Mouse (Mus musculus) erythroblast, embryonic 14.5 days (primary cell): ENCODE data around the gene Kif5a. TPM values are rescaled to one million over a fixed set of nuclear protein-coding genes. Genes with fewer than 3 reads are reported as not detected.

Experiments
- H3K27me3 ChIP-seq: 2 replicates; pipeline ENCODE4 v1.6.1; 2012; ENCODE audit warnings: inconsistent platforms; ENCODE audit not compliant: control insufficient read depth
- H3K36me3 ChIP-seq: 2 replicates; pipeline ENCODE4 v1.6.1; 2012; ENCODE audit warnings: mild to moderate bottlenecking, inconsistent platforms; ENCODE audit not compliant: control insufficient read depth
- H3K4me1 ChIP-seq: 2 replicates; pipeline ENCODE4 v1.6.1; 2012; ENCODE audit warnings: inconsistent platforms; ENCODE audit not compliant: control insufficient read depth
- H3K4me3 ChIP-seq: replicated peaks from 2 replicates; pipeline ENCODE3; 2012; ENCODE audit warnings: moderate library complexity, mild to moderate bottlenecking, inconsistent platforms
- H3K9me3 ChIP-seq: 2 replicates; pipeline ENCODE4 v1.6.1; 2012; ENCODE audit warnings: low read length, inconsistent platforms, mixed read lengths; ENCODE audit not compliant: control insufficient read depth
- GATA1 ChIP-seq: IDR thresholded peaks from 2 replicates; pipeline ENCODE4 v1.6.1; 2012; ENCODE audit warnings: low read length, inconsistent platforms, mixed read lengths
- TAL1 ChIP-seq: IDR thresholded peaks from 3 replicates; pipeline ENCODE4 v1.6.1; 2012; ENCODE audit warnings: low read length, inconsistent platforms, mixed read lengths
- polyA plus RNA-seq: library from polyadenylated mRNA; stranded (reverse); fragments of >175 nt; gene quantifications from 2 replicates; pipeline ENCODE4 v1.2.3, GENCODE M21; 2012

Kif5a gene
- polyA plus RNA-seq, 1 experiment, result 0.03 TPM

DNA sequence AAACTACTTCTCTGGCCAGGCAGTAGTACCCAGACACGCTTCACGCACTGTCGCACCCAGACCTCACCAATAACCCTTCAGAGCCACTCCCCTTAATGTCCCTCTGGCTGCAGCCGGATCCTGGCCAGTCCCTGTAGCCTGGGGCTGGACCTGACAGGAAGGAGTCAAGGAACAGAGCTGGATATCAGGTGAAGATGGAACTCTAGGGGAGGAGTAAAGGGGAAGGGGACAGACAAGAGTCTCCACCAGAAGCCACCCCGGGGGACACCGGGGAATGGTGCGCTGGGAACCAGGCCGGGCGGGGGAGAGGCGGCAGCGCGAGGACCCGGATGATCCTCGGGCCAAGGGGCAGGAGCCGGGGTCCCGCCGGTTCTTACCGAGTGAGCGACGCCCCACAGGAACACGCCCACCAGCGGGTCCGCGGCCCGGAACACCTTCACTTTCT is 52.2 kb downstream of the Kif5a start:
- H3K4me1 ChIP-seq, result peaks cover 85% of the 10 kb centered on the region
- TF ChIP-seq GATA1 (no peak), TAL1 (no peak)
- peak overlapping the region; percentile 89 for H3K4me3 ChIP-seq
- H3K36me3 ChIP-seq, result peaks cover 47% of the 10 kb centered on the region
- no peaks in the 10 kb centered on the region for H3K9me3 ChIP-seq
- H3K27me3 ChIP-seq, result no peaks in the 10 kb centered on the region

DNA sequence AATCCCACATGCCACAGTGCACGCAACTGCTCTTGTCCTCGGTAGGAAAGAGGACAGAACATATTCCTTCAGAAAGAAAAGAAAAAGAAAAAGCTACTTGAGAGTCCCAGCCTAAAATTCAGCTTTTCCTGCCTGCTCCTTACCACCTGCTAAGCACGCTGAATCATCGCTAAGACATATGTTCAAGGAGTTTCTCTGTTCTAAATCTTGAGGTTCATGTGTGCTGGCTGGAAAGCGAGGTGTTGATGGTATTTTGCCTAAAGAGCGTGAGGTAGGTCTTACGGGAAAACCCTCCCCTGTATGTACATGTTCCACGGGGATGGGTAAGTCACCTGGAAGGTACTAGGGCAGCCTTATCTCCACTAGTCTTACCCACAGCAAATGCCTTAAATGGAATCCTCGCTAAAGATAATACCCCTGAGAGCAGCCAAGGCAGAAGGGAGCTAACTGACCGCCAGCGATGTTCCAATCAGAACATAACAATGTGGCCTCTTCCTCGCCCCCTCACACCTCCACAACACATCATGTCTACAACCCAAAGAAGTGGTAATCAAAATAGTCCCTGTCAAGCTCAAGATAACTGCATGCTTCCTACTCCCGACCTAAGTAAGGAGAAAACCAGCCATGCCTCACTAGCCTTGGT is 53.1 kb downstream of the Kif5a start:
- TF ChIP-seq GATA1 (peak; percentile 21; the same call in 1 of the 2 replicates), TAL1 (no peak)
- Histone ChIP-seq H3K9me3 (no peaks in the 10 kb centered on the region), H3K36me3 (peaks cover 56% of the 10 kb centered on the region), H3K4me1 (peaks cover 88% of the 10 kb centered on the region), H3K4me3 (peak overlapping the region; percentile 89), H3K27me3 (no peaks in the 10 kb centered on the region)

DNA sequence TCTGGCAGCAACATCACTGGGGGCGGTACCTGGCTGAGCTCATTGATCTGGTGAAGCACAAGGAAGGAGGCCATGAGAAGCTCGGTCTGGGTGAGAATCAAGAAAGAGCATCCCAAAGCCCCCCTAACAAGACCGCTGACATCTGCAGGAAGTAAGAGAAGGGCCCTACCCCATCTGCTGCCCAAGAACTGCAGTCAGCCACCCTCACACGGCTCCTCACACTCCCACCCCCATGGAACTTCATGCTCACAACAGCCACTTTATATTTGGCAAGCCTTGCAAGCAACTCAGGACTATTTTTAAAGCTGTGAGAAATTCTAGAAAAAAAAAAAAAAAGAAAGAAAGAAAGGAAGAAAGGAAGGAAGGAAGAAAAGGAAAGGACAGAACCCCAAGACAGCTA is 54.2 kb downstream of the Kif5a start:
- H3K4me1 ChIP-seq, result peaks cover 89% of the 10 kb centered on the region
- H3K36me3 ChIP-seq, result peaks cover 67% of the 10 kb centered on the region
- H3K4me3 ChIP-seq, result peak overlapping the region; percentile 89
- no peaks in the 10 kb centered on the region for H3K9me3 ChIP-seq
- TF ChIP-seq GATA1 (no peak), TAL1 (no peak)
- H3K27me3 ChIP-seq, result no peaks in the 10 kb centered on the region

DNA sequence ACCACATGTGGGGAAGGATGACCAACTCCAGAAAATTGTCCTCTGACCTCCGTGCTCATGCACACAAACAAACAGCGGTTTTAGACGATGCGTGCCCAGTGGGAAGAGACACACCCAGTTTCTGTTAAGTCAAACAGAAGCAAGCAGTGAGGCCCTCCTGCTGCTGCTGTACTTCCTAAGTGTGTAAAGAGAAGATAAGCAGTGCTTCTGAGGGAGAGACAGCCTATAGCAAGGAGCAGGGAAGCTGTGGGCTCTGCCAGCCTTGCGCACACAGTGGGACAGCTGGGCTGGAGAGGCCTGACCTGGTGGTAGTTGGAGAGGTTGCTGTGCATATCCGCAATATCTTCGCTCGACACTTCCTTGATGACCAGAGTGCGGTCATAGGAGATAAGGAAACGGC is 57.8 kb downstream of the Kif5a start:
- Histone ChIP-seq H3K27me3 (no peaks in the 10 kb centered on the region), H3K4me1 (peaks cover 97% of the 10 kb centered on the region), H3K36me3 (peaks cover 100% of the 10 kb centered on the region), H3K4me3 (peak overlapping the region; percentile 61), H3K9me3 (no peaks in the 10 kb centered on the region)
- TF ChIP-seq GATA1 (peak; percentile 75), TAL1 (peak; percentile 88)

DNA sequence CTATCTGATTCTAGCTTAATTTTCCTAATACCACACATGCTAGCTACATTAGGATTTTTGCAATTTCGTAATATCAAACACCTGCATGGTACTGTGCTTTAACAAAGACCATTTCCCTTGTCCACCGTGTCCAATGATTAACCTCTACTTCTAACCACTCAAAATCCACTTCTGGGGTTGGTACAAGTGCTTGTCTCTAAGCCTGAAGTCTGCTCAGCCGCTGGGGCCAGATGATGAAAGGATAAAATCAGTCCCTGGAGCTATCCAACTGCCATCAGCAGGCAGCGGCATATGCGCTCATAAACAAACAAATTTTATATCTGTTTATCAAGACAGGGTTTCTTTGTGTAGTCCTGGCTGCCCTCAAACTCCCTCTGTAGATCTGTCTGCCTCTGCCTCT is 58.6 kb downstream of the Kif5a start:
- Histone ChIP-seq H3K4me3 (peak overlapping the region; percentile 61), H3K27me3 (no peaks in the 10 kb centered on the region), H3K9me3 (no peaks in the 10 kb centered on the region), H3K4me1 (peaks cover 96% of the 10 kb centered on the region), H3K36me3 (peaks cover 100% of the 10 kb centered on the region)
- TF ChIP-seq GATA1, result no peak
- no peak for TF ChIP-seq TAL1

DNA sequence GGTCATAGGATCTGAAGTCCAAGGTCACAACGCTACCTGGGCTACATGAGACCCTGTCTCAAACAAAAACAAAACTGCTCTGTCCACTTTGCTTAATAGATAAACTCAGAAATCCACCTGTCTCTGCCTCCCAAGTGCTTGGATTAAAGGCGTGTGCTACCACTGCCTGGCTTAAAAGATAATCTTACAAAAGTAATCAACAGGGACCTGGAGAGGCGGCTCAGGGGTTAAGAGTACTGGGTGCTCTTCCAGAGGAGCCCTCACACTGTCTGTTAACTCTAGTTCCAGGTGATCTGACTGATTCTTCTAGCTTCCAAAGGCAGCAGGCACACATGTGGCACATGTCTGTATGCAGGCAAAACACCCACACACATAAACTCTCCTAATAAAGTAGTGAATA is 60.0 kb downstream of the Kif5a start:
- peaks cover 94% of the 10 kb centered on the region for H3K4me1 ChIP-seq
- peaks cover 100% of the 10 kb centered on the region for H3K36me3 ChIP-seq

DNA sequence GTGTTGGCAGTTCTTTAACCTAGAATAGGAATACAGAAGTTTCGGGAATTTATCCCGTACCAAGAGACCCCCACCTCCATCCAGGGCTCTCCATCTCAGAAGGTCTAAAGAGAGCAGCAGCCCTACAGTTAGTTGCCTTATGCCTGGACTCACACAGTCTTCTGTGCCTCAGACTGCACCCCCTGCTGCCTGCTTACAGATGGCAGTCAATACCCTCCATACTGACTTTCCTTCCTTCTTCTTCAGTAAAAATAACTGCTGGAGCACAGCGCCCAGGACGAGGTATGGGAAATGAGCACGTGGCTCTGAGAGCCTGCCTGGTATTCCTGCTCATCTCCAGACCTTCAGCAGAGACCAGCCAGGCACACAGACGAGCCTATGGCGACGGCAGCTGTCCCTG is 62.9 kb downstream of the Kif5a start:
- Histone ChIP-seq H3K36me3 (peaks cover 90% of the 10 kb centered on the region), H3K4me1 (peaks cover 91% of the 10 kb centered on the region), H3K4me3 (no peak overlapping the region), H3K27me3 (no peaks in the 10 kb centered on the region), H3K9me3 (no peaks in the 10 kb centered on the region)
- no peak for TF ChIP-seq GATA1
- TF ChIP-seq TAL1, result no peak

More for the DNA sequence above, 60.0 kb downstream of the Kif5a start:
- Histone ChIP-seq H3K27me3 (no peaks in the 10 kb centered on the region), H3K9me3 (no peaks in the 10 kb centered on the region), H3K4me3 (peak overlapping the region; percentile 61)
- peak; percentile 47 for TF ChIP-seq GATA1
- peak; percentile 73 for TF ChIP-seq TAL1

DNA sequence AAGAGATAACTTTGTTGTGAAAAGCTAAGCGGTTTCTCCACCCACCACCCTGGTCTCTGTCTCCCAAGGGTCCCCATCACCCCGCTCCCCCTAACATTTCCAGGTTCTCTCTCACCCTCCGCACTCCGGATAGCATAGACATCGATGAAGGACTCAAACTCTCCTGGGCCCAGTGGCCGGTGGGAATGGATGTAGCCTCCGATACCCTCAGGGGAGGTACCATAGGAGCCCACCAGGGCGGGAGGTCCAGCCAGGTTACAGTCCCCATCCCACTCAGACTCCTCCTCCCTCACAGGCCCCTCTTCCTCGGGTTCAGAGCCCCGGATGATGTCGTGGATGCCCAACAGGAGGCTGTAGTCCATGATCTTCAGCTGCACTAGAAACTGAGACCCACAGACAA is 63.7 kb downstream of the Kif5a start:
- Histone ChIP-seq H3K4me1 (peaks cover 91% of the 10 kb centered on the region), H3K36me3 (peaks cover 82% of the 10 kb centered on the region)

DNA sequence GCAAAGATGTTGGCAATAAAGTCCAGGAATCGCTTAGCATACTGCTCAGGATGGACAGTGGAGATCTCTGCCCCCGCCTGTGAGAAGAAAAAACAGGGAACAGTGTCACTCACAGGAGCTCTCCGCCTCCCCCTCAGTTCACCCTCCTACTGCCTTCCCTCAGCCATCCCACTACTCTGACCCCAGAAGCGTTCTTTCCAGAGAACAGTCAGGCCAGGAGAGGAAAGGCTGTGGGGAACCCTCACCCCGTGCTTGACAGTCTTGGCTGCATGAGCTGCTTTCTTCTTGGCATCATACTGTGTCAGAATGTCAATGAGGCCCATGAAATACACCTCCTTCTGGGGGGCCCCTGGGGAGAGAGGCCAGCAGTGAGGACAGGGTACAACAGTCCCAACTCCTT is 64.1 kb downstream of the Kif5a start:
- Histone ChIP-seq H3K27me3 (no peaks in the 10 kb centered on the region), H3K4me1 (peaks cover 91% of the 10 kb centered on the region), H3K4me3 (no peak overlapping the region), H3K36me3 (peaks cover 78% of the 10 kb centered on the region), H3K9me3 (no peaks in the 10 kb centered on the region)
- TF ChIP-seq TAL1 (no peak), GATA1 (no peak)

More for the DNA sequence above, 63.7 kb downstream of the Kif5a start:
- Histone ChIP-seq H3K27me3 (no peaks in the 10 kb centered on the region), H3K9me3 (no peaks in the 10 kb centered on the region), H3K4me3 (no peak overlapping the region)
- TF ChIP-seq TAL1 (no peak), GATA1 (no peak)
